Mouse (Mus musculus) forebrain, embryonic 11.5 days (tissue): ENCODE results near the gene Eif4e3. TPM values are rescaled to one million over a fixed set of nuclear protein-coding genes. Genes with fewer than 3 reads are reported as not detected.

Source experiments
- ATAC-seq: fragments of 200-750 bp; cut with Nextera tagmentation; replicated peaks from 2 replicates; pipeline ENCODE4 v1.8.0; 2017; ENCODE audit warnings: moderate TSS enrichment; ENCODE audit not compliant: low FRiP score
- DNase-seq: peaks from one replicate; pipeline ENCODE4 v3.0.0-alpha.2; 2017; ENCODE audit warnings: low spot score
- H3K27ac ChIP-seq: fragments of 300-500 bp; sonication (generic); 2 replicates; pipeline ENCODE4 v1.5.1; 2014; ENCODE audit warnings: low read depth, low read length
- H3K27me3 ChIP-seq: fragments of 300-500 bp; sonication (generic); 2 replicates; pipeline ENCODE4 v1.6.1; 2014; ENCODE audit warnings: mild to moderate bottlenecking, low read length, mixed read lengths; ENCODE audit not compliant: control insufficient read depth, insufficient read depth
- H3K36me3 ChIP-seq: fragments of 300-500 bp; sonication (generic); 2 replicates; pipeline ENCODE4 v1.6.1; 2014; ENCODE audit warnings: mild to moderate bottlenecking, low read length, moderate library complexity, mixed read lengths; ENCODE audit not compliant: control insufficient read depth, insufficient read depth
- H3K4me1 ChIP-seq: fragments of 300-500 bp; sonication (generic); replicated peaks from 2 replicates; pipeline ENCODE4 v1.6.1; 2014; ENCODE audit warnings: low read length, mixed read lengths; ENCODE audit not compliant: control insufficient read depth, insufficient read depth
- H3K4me2 ChIP-seq: fragments of 300-500 bp; sonication (generic); 2 replicates; pipeline ENCODE4 v1.6.1; 2014; ENCODE audit warnings: low read depth, mild to moderate bottlenecking, low read length, moderate library complexity, mixed read lengths; ENCODE audit not compliant: severe bottlenecking
- H3K4me3 ChIP-seq: fragments of 300-500 bp; sonication (generic); 2 replicates; pipeline ENCODE4 v1.5.1; 2014; ENCODE audit warnings: low read depth, low read length
- H3K9ac ChIP-seq: fragments of 300-500 bp; sonication (generic); 2 replicates; pipeline ENCODE4 v1.6.1; 2014; ENCODE audit warnings: low read length
- H3K9me3 ChIP-seq: fragments of 300-500 bp; sonication (generic); 2 replicates; pipeline ENCODE4 v1.6.1; 2016; ENCODE audit warnings: low read length, mixed read lengths; ENCODE audit not compliant: control insufficient read depth
- WGBS: fragments of 180-500 bp; shearing (Covaris S2); extraction: QIAGEN DNeasy Blood & Tissue Kit; methylation state at CpG from one replicate; pipeline ENCODE4 v1.1.7; 2014; 5-methylcytosine and 5-hydroxymethylcytosine counted together
- polyA plus RNA-seq: library from polyadenylated mRNA; unstranded; fragments of >200 nt; fragmentation: Nextera tagmentation; extraction: Ambion mirVana; gene quantifications from 2 replicates; pipeline ENCODE4 v1.2.1, GENCODE M21; 2014

Gene Eif4e3
- polyA plus RNA-seq, 1 experiment from 2014 or later, result 14.2 TPM

DNA sequence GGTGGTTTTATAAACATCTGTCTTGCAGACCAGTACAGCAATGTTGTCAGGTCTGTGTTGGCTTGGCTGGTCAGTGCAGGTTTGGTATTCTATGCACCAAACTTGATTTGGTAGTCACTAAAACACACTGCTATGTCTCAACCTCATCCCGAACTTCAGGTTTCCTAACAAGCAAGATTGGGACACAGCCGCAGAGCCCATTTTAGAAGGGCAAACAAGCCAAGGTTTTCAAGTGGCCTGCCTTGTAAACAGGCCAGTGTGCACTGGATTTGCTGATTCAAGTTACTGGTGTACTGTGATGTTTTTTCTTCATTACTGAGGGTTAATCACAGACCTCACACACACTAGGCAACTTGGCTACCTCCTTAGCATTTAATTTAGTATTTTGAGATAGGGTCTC is 10.5 kb downstream of the Eif4e3 start:
- H3K27ac ChIP-seq, result no peak overlapping the region
- no peak overlapping the region for H3K4me2 ChIP-seq
- no peaks in the 10 kb centered on the region for H3K27me3 ChIP-seq
- no peaks in the 10 kb centered on the region for H3K4me1 ChIP-seq
- no peaks in the 10 kb centered on the region for H3K9me3 ChIP-seq
- H3K36me3 ChIP-seq, result no peaks in the 10 kb centered on the region
- no peak overlapping the region for H3K4me3 ChIP-seq
- WGBS, result 88% methylated on average over 2 of the region's 2 CpGs
- H3K9ac ChIP-seq, result no peak overlapping the region
- no peak for DNase-seq
- ATAC-seq, result no peak

DNA sequence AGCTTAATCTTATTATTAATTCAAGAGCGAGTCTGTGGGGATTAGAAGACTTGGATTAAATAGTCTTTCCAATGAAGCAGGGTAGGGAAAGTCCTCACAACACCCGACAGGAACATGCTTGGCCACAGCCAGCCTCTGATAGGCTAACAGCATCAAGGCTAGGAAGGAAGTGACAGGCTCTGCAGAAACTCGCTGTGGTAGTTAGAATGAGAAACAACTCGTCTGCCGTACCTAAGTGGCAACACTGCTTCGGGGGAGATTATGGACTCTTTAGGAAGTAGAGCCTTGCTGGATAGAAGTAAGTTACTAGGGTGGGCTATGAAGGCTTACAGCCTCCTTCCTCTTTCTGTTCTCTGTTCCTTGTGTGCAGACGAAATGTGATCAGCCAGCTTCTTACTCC is 11.1 kb downstream of the Eif4e3 start:
- Histone ChIP-seq H3K4me2 (no peak overlapping the region), H3K9me3 (no peaks in the 10 kb centered on the region), H3K27ac (no peak overlapping the region), H3K27me3 (no peaks in the 10 kb centered on the region), H3K9ac (no peak overlapping the region), H3K4me3 (no peak overlapping the region), H3K4me1 (no peaks in the 10 kb centered on the region), H3K36me3 (no peaks in the 10 kb centered on the region)
- WGBS, result 54% methylated on average over 7 of the region's 7 CpGs
- no peak for DNase-seq
- ATAC-seq, result no peak

DNA sequence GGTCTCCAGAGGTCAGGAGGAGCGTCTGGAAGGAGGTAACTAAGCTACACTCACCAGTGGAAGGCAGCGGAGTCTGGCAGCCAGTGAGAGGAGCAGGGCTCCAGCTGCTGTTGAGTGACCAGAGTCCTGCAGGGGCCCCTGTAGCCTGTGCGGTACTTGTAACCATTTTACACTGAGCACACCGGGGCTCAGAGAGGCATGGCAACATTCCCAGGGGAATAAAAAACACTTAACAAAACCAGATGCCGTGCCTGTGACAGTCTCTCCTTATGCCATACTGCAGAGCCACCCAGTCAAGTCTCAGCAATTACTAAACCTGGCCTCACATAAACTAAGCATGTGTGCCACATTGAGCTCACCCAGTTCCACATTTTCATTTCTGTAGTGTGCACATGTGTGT is 12.2 kb downstream of the Eif4e3 start:
- no peak overlapping the region for H3K9ac ChIP-seq
- H3K4me2 ChIP-seq, result no peak overlapping the region
- H3K36me3 ChIP-seq, result no peaks in the 10 kb centered on the region
- no peak for ATAC-seq
- H3K4me1 ChIP-seq, result no peaks in the 10 kb centered on the region
- WGBS, result 67% methylated on average over 5 of the region's 5 CpGs
- no peak overlapping the region for H3K4me3 ChIP-seq
- H3K27ac ChIP-seq, result no peak overlapping the region
- H3K27me3 ChIP-seq, result no peaks in the 10 kb centered on the region
- DNase-seq, result no peak
- H3K9me3 ChIP-seq, result no peaks in the 10 kb centered on the region

DNA sequence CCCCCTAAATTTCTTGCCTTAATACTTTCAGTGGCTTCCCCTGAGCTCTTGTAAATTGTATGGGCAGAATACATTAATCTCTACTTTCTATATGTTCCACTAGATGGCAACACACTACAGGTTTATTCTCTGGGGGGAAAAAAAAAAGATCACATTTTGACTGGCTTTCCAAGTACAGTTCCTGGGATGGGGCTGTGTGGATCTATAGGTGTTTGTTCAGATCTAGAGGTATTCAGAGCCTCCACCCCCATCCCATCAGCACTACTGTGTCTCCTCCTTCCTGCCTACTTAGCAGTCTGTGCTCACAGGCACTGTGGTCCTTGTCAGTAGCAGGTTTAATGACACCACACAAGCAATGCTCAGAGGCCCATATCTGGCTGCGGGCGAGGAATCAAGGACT is 14.2 kb downstream of the Eif4e3 start:
- Histone ChIP-seq H3K4me2 (no peak overlapping the region), H3K4me3 (no peak overlapping the region), H3K27ac (no peak overlapping the region), H3K27me3 (no peaks in the 10 kb centered on the region), H3K9ac (no peak overlapping the region), H3K36me3 (no peaks in the 10 kb centered on the region), H3K4me1 (no peaks in the 10 kb centered on the region), H3K9me3 (no peaks in the 10 kb centered on the region)
- ATAC-seq (no peak), DNase-seq (no peak)
- 87% methylated on average over 2 of the region's 2 CpGs for WGBS

DNA sequence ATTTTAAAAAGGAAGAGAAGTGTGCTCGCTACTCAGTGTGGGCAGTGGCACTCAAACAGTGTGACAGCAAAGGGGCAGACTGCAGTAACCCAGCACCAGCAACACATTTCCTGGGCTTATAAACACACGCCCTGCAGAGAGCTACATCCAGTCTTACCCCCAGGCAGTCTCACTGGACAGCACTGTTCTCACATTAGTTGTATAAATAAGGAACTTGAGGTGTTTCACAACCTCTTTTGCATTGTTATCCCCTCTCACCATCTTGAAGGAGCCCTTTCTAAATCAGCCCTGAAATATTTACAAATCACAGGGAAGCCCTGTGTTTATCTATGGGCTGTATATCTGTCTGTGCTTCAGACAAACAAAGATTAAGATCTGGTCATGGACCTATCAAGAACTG is 17.3 kb downstream of the Eif4e3 start:
- Histone ChIP-seq H3K9ac (no peak overlapping the region), H3K27me3 (no peaks in the 10 kb centered on the region), H3K36me3 (no peaks in the 10 kb centered on the region; the same call in 1 of the 2 replicates), H3K4me2 (no peak overlapping the region), H3K4me3 (no peak overlapping the region), H3K4me1 (no peaks in the 10 kb centered on the region), H3K9me3 (no peaks in the 10 kb centered on the region), H3K27ac (no peak overlapping the region)
- DNase-seq (no peak), ATAC-seq (no peak)
- 76% methylated on average over 2 of the region's 2 CpGs for WGBS

DNA sequence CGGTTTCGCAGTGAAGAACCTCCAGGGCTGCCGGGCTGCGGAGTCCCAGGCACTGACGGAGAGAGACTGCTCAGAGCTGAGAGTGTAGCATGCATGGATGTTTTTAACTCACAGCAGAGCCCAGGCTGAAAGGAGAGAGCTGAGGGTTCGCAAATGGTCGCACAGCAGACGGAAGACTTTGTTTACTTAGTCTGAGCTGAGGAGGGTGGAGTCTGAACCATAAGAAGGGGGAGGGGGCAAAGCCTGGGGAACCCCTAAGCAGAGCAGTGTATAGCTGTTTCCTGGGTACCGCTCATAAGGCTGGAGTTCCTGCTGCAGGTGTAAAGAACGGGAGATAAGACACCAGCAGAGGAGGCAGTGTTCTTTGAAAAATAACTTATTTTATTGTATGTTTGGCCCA is 20.2 kb downstream of the Eif4e3 start:
- Histone ChIP-seq H3K9ac (no peak overlapping the region), H3K36me3 (no peaks in the 10 kb centered on the region; the same call in 1 of the 2 replicates), H3K4me2 (no peak overlapping the region), H3K27ac (no peak overlapping the region), H3K4me1 (no peaks in the 10 kb centered on the region), H3K27me3 (no peaks in the 10 kb centered on the region), H3K9me3 (no peaks in the 10 kb centered on the region), H3K4me3 (no peak overlapping the region)
- no peak for ATAC-seq
- 71% methylated on average over 10 of the region's 10 CpGs for WGBS
- no peak for DNase-seq

DNA sequence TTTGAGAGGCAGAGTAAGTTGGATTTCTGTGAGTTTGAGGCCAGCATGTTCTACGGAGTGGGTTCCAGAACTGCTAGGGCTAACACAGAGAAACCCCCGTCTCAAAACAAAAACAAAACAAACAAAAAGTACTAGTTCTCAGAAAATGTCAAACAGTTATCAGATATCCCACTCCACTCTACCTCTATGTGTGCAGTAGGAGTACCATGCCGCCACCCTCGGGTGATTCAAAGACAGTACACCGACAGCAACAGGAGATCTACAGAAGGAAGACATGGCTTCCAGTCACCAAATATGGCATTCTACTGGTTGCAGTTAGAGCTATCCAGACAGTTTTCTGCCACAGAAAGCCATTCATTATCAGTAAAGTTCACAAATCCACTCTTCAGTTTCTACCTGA is 21.7 kb downstream of the Eif4e3 start:
- 79% methylated on average over 5 of the region's 5 CpGs for WGBS
- ATAC-seq (no peak), DNase-seq (no peak)
- no peaks in the 10 kb centered on the region for H3K27me3 ChIP-seq
- H3K4me3 ChIP-seq, result no peak overlapping the region
- H3K9ac ChIP-seq, result no peak overlapping the region
- H3K9me3 ChIP-seq, result no peaks in the 10 kb centered on the region
- no peaks in the 10 kb centered on the region for H3K4me1 ChIP-seq
- H3K4me2 ChIP-seq, result no peak overlapping the region
- H3K36me3 ChIP-seq, result no peaks in the 10 kb centered on the region; the same call in 1 of the 2 replicates
- H3K27ac ChIP-seq, result no peak overlapping the region

DNA sequence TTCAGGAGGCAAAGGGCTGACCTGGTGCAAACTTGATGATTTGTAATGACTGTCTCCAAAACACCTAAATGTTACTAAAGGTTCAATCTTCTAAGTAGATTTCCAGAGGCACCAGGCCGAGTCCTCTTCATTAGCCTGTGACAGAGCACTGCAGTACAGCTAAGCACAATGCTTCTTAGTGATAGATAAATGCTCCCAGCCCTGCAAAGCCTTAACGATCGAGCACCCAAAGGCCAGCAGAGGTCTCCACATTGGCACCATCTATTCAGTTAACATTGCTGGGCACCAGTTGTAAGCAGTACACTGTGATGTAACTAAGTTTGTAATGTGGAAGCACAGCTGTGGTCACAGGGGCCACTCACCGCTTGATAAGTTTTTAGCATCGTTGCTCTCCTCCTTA is 22.2 kb downstream of the Eif4e3 start:
- Histone ChIP-seq H3K9me3 (no peaks in the 10 kb centered on the region), H3K4me2 (no peak overlapping the region), H3K4me1 (no peaks in the 10 kb centered on the region), H3K36me3 (no peaks in the 10 kb centered on the region; the same call in 1 of the 2 replicates), H3K27me3 (no peaks in the 10 kb centered on the region), H3K4me3 (no peak overlapping the region), H3K9ac (no peak overlapping the region), H3K27ac (no peak overlapping the region)
- ATAC-seq (no peak), DNase-seq (no peak)
- WGBS, result 86% methylated on average over 5 of the region's 5 CpGs

DNA sequence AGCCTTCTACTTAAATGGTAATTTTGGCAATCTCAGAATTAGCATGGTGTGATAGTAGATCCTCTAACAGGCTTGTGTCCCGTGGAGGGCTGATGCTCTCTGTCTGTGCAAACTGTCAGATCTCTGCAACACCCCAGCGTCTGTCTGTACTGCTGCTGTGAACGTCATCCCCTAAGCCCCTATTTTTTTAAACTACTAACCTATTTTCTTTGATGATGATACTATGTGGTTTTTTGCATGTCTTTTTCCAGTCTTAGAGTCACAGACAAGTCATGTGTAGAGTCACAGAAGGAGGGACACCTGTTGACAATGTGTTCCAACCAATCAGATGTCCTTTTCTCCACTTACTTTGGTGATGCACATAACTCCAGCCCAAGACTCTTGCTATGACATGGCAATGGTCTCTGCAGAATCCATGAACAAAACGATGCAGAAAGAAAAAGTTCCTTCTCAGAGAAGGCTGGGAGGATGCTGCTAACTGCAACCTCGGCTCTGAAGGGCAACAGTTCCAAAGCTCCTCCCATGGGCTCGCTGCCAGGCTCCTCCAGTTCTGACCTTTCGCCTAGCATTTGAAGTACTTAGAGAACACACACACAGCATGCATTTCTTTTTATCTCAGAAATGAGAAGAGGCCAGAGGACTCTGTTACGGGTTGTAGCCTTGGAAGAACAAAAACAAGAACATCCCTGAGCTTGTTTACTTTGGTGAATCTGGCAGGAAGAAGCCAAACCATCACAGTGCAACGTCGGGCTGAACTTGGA is 23.0 kb downstream of the Eif4e3 start:
- H3K4me1 ChIP-seq, result no peaks in the 10 kb centered on the region
- no peak overlapping the region for H3K4me2 ChIP-seq
- H3K27me3 ChIP-seq, result no peaks in the 10 kb centered on the region
- no peak for ATAC-seq
- no peak for DNase-seq
- no peaks in the 10 kb centered on the region; the same call in 1 of the 2 replicates for H3K36me3 ChIP-seq
- no peak overlapping the region for H3K4me3 ChIP-seq
- no peak overlapping the region for H3K27ac ChIP-seq
- no peaks in the 10 kb centered on the region for H3K9me3 ChIP-seq
- no peak overlapping the region for H3K9ac ChIP-seq
- 78% methylated on average over 10 of the region's 10 CpGs for WGBS
